Mouse (Mus musculus): ENCODE results near the gene Unc93b1. TPM values are rescaled to one million over a fixed set of nuclear protein-coding genes. Genes with fewer than 3 reads are reported as not detected.
"Not testable (repeated sequence)": the region's sequence is repeated elsewhere in the genome, so short reads cannot be mapped to it uniquely, and the experiment has no call there.

The Unc93b1 gene
- polyA plus RNA-seq, 1 experiment from 2014 or later = 12.4 TPM

DNA sequence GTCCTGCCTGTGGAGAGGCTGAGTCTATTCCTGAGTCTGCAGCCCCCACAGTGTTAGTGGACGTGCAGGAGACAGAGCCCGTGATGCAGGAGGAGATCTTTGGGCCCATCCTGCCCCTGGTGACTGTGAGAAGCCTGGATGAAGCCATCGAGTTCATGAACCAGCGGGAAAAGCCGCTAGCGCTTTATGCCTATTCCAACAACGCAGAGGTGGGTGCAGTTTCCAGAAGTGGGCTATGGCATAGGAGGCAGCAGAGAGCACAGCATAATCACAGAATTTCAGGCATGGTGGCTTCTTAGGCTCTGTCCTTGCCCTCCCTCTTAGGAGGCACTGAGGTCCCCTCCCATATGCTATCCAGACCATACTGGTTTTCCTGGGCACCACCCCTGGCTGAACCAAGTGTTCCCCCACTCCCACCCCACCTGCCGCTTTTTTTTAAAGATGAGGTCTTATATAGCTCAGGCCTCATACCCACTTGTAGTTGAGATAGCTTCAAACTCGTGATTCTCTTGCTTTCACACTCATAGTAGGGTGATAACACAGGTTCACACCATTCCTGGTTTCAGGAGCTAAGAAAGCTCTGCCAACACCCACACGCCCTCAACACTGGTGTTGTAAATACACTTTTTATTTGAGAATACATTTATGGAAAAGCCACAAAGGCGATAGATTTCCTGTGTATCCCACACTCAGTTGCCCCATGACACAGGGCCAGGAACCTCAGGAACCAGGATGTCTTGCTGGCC lies 31.5 kb downstream of the Unc93b1 start:
- H3K4me2 ChIP-seq = no peak overlapping the region
- WGBS = 62% methylated on average over 11 of the region's 11 CpGs
- H3K36me3 ChIP-seq = no peaks in the 10 kb centered on the region
- H3K9me3 ChIP-seq = no peaks in the 10 kb centered on the region
- H3K27ac ChIP-seq (replicated peaks) = no peak overlapping the region
- no peak for ATAC-seq (ENCODE audit: extremely low read depth, insufficient number of reproducible peaks, low FRiP score, low TSS enrichment)
- H3K9ac ChIP-seq = no peak overlapping the region
- H3K4me1 ChIP-seq = peaks cover 23% of the 10 kb centered on the region
- no peak overlapping the region for H3K4me3 ChIP-seq
- peaks cover 17% of the 10 kb centered on the region for H3K27me3 ChIP-seq (replicated peaks)

DNA sequence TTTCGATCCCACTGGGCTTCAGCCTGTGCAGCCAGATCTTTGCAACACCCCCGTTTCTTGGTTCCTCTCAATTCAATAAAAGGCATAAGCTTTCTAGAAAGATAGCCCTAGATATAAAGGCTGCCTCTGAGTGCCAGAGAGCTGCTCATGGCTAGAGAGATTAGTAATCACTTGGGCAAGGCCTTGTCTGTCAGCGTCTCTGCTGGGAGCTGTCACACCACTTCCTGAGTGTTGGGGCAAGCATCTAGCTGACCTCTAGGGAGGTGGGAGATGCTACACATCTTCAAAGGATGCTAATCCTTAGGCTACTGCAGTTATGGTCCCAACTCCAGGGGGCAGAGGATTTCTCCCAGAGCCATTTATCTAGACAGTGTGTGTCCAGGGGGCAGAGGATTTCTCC lies 32.3 kb downstream of the Unc93b1 start:
- H3K9me3 ChIP-seq = no peaks in the 10 kb centered on the region
- WGBS = 34% methylated on average over 3 of the region's 3 CpGs
- no peak overlapping the region for H3K9ac ChIP-seq
- H3K4me1 ChIP-seq = peaks cover 23% of the 10 kb centered on the region
- no peak overlapping the region for H3K4me2 ChIP-seq
- no peaks in the 10 kb centered on the region for H3K36me3 ChIP-seq
- no peak for ATAC-seq (ENCODE audit: extremely low read depth, insufficient number of reproducible peaks, low FRiP score, low TSS enrichment)
- peaks cover 17% of the 10 kb centered on the region for H3K27me3 ChIP-seq (replicated peaks)
- no peak overlapping the region for H3K27ac ChIP-seq (replicated peaks)
- no peak overlapping the region for H3K4me3 ChIP-seq

- peaks cover 25% of the 10 kb centered on the region for H3K27me3 ChIP-seq (replicated peaks)
- no peak for ATAC-seq (ENCODE audit: extremely low read depth, insufficient number of reproducible peaks, low FRiP score, low TSS enrichment)
- no peaks in the 10 kb centered on the region for H3K36me3 ChIP-seq
- no peak within 1 kb of the TSS for H3K4me3 ChIP-seq
- peaks cover 15% of the 10 kb centered on the region for H3K4me1 ChIP-seq
- H3K4me2 ChIP-seq = no peak within 1 kb of the TSS
- H3K9ac ChIP-seq = no peak within 1 kb of the TSS
- H3K27ac ChIP-seq (replicated peaks) = no peak within 1 kb of the TSS
- no peaks in the 10 kb centered on the region for H3K9me3 ChIP-seq
- 42% methylated on average over 9 of the region's 9 CpGs for WGBS
These were observed 37.2 kb downstream of the Unc93b1 start, which contains the start of gene Aldh3b2 for GRCm38 (mm10) chr19:3972229-3972628. TSS of gene Aldh3b2 (plus strand) at chr19:3972328.

DNA sequence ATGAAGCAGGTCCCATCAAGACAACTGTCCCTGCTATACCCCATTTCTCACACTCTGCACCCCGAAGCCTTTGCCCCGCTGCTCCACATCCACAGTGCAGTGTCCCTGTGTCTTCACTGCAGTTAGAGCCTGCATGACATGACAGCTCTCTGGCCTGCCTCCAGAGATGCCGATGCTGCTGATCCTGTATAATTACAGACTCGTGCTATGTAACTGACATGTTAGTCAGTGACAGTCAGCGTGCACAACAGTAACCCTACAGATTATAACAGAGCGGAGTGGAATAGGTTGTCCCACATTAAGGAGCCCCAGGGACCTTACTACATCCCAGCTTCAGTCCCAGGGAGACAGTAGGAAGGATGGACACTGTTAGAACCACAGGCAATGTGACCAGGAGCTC lies 39.6 kb downstream of the Unc93b1 start:
- not testable (repeated sequence) for H3K9ac ChIP-seq; H3K4me2 ChIP-seq; H3K4me1 ChIP-seq; H3K27ac ChIP-seq (replicated peaks); H3K4me3 ChIP-seq; ATAC-seq (ENCODE audit: extremely low read depth, insufficient number of reproducible peaks, low FRiP score, low TSS enrichment); H3K36me3 ChIP-seq; H3K9me3 ChIP-seq
- peaks cover 17% of the 10 kb centered on the region for H3K27me3 ChIP-seq (replicated peaks)
- 67% methylated on average over 6 of the region's 6 CpGs for WGBS

DNA sequence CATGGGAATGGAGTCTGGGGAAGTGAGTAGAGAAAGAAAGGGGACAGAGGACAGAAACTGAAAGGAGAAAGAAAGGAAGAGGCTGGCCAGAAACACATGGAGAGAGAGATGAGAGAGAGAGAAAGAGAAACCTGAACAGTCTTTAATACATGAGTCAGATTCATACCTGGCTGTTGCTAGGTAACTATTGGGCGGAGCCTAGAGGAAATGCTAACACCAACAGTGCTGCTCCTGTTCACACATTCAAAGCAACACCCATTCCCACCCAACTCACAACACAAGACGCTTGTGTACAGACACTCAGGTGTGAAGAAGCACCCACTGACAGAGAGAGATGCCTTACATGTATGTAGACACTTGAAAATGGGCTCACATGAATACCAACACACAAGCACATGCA lies 40.9 kb downstream of the Unc93b1 start:
- WGBS = 55% methylated on average over 2 of the region's 2 CpGs
- H3K4me3 ChIP-seq = no peak overlapping the region
- H3K9me3 ChIP-seq = no peaks in the 10 kb centered on the region
- H3K4me2 ChIP-seq = no peak overlapping the region
- H3K9ac ChIP-seq = no peak overlapping the region
- ATAC-seq (ENCODE audit: extremely low read depth, insufficient number of reproducible peaks, low FRiP score, low TSS enrichment) = no peak
- no peaks in the 10 kb centered on the region for H3K36me3 ChIP-seq
- H3K4me1 ChIP-seq = 0 out of 2 replicates have a peak, but pooled peaks cover 2% of the 10 kb centered on the region
- H3K27me3 ChIP-seq (replicated peaks) = peaks cover 9% of the 10 kb centered on the region
- no peak overlapping the region for H3K27ac ChIP-seq (replicated peaks)

DNA sequence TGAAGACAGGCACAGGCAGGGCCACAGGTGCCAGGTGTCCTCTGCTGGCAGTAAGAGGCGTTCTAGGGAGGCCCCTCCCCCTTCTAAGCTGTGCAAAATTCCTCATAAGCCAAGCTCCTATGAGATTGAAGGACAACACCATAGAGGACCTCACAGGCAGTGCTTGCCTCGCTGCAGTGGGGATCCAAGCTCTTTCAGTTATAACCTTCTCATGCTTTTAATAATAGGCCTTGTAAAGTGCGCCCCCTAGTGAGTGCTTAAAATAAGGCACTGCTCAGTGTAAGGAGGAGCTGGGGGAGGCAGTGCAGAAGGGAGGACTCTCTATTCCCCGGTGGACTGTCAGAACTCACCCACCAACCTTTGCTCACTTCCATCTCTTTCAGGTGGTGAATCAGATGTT lies 45.3 kb downstream of the Unc93b1 start:
- WGBS = 12% methylated on average over 4 of the region's 4 CpGs
- H3K36me3 ChIP-seq = no peaks in the 10 kb centered on the region
- H3K27ac ChIP-seq (replicated peaks) = no peak overlapping the region
- H3K4me1 ChIP-seq = peaks cover 18% of the 10 kb centered on the region
- no peaks in the 10 kb centered on the region for H3K9me3 ChIP-seq
- H3K9ac ChIP-seq = no peak overlapping the region
- H3K27me3 ChIP-seq (replicated peaks) = peaks cover 11% of the 10 kb centered on the region
- ATAC-seq (ENCODE audit: extremely low read depth, insufficient number of reproducible peaks, low FRiP score, low TSS enrichment) = no peak
- no peak overlapping the region for H3K4me2 ChIP-seq
- H3K4me3 ChIP-seq = no peak overlapping the region

GRCm38 (mm10) chr19:3980917-3981316 lies 45.9 kb downstream of the Unc93b1 start:
- peaks cover 25% of the 10 kb centered on the region for H3K4me1 ChIP-seq
- no peaks in the 10 kb centered on the region for H3K9me3 ChIP-seq
- ATAC-seq (ENCODE audit: extremely low read depth, insufficient number of reproducible peaks, low FRiP score, low TSS enrichment) = no peak
- no peak overlapping the region for H3K9ac ChIP-seq
- H3K27me3 ChIP-seq (replicated peaks) = peaks cover 7% of the 10 kb centered on the region
- no peak overlapping the region for H3K4me2 ChIP-seq
- no peak overlapping the region for H3K27ac ChIP-seq (replicated peaks)
- H3K4me3 ChIP-seq = no peak overlapping the region
- H3K36me3 ChIP-seq = no peaks in the 10 kb centered on the region
- 63% methylated on average over 9 of the region's 9 CpGs for WGBS

DNA sequence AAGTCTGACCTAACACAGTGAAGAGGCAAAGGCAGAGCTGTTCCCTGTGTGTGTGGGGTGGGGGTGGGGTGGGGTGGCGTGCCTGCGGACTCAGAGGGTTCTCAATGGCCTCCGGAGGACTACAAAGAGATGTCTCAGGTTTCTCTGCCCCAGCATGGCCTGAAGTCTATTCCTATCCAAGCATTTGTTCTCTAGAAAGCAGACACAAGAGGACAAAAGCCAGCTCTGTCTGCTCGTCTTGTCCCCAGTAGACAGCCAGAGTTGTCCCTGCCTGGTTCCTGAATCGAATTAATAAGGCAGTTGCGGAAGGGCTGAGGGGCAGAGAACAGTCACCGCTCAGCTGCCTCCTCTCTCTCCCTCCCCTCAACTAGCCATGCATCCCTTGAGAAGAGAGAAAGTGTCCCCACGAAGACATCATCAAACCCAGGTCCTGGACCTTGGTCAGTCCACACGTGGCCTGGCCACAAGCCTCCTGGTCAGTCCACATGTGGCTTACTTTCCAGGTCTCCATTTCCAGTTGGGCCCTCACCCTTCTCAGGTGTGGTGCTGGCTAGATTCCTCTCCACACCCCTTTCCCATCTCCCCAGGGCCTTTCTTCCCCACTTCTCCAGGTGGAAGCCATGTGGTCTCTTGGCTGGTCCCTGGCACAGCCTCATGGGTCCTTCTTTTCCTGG lies 48.7 kb downstream of the Unc93b1 start:
- peaks cover 1% of the 10 kb centered on the region; the same call in 1 of the 2 replicates for H3K36me3 ChIP-seq
- no peak overlapping the region for H3K9ac ChIP-seq
- no peak overlapping the region for H3K4me2 ChIP-seq
- H3K27ac ChIP-seq (replicated peaks) = no peak overlapping the region
- H3K4me1 ChIP-seq = peaks cover 42% of the 10 kb centered on the region
- ATAC-seq (ENCODE audit: extremely low read depth, insufficient number of reproducible peaks, low FRiP score, low TSS enrichment) = no peak
- no peak overlapping the region for H3K4me3 ChIP-seq
- no peaks in the 10 kb centered on the region for H3K9me3 ChIP-seq
- 44% methylated on average over 9 of the region's 9 CpGs for WGBS
- H3K27me3 ChIP-seq (replicated peaks) = peaks cover 7% of the 10 kb centered on the region

DNA sequence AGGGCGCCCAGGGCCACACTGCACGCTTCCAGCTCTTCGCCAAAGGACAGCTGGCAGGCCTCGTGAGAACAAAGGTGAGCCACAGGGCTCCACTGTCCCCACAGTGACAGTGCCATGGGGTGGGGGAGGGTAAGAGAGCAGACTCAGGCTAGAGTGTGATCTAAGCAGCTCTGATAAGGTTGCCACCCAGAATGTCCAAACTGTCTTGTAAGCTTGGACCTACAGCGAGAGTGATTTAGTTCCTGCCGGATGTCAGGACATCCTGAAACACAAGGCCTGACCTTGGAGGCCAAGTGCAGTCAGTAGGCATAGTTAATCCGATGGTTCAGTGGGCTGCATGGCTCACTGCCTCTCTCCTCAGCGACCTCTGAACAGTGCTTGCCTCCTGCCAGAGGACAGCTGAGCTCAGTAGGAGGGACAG lies 50.3 kb downstream of the Unc93b1 start:
- ATAC-seq (ENCODE audit: extremely low read depth, insufficient number of reproducible peaks, low FRiP score, low TSS enrichment) = 0 out of 2 replicates have a peak, but pooled peaks have one; percentile 8
- WGBS = 26% methylated on average over 8 of the region's 8 CpGs
- H3K4me3 ChIP-seq = no peak overlapping the region
- peaks cover 40% of the 10 kb centered on the region for H3K4me1 ChIP-seq
- peaks cover 4% of the 10 kb centered on the region; the same call in 1 of the 2 replicates for H3K36me3 ChIP-seq
- no peak overlapping the region for H3K4me2 ChIP-seq
- peak overlapping the region; percentile 60 for H3K27ac ChIP-seq (replicated peaks)
- H3K9ac ChIP-seq = peak overlapping the region; percentile 3; the same call in 1 of the 2 replicates
- 0 out of 2 replicates have a peak, but pooled peaks cover 3% of the 10 kb centered on the region for H3K9me3 ChIP-seq
- H3K27me3 ChIP-seq (replicated peaks) = peaks cover 7% of the 10 kb centered on the region; the same call in 1 of the 2 replicates

GRCm38 (mm10) chr19:3986334-3986733 lies 51.3 kb downstream of the Unc93b1 start, which contains the start of gene Acy3:
TSS of gene Acy3 (plus strand) at chr19:3986570.
- peak within 1 kb of the TSS; percentile 53 for H3K4me2 ChIP-seq
- 0 out of 2 replicates have a peak, but pooled peaks cover 1% of the 10 kb centered on the region for H3K27me3 ChIP-seq (replicated peaks)
- 7% methylated on average over 8 of the region's 8 CpGs for WGBS
- peak within 1 kb of the TSS; percentile 60 for H3K27ac ChIP-seq (replicated peaks)
- peak within 1 kb of the TSS; percentile 14; the same call in 1 of the 2 replicates for H3K4me3 ChIP-seq
- H3K9me3 ChIP-seq = 0 out of 2 replicates have a peak, but pooled peaks cover 3% of the 10 kb centered on the region
- ATAC-seq (ENCODE audit: extremely low read depth, insufficient number of reproducible peaks, low FRiP score, low TSS enrichment) = peak; percentile 50; the same call in 1 of the 2 replicates
- peak within 1 kb of the TSS; percentile 74 for H3K9ac ChIP-seq
- peaks cover 4% of the 10 kb centered on the region; the same call in 1 of the 2 replicates for H3K36me3 ChIP-seq
- H3K4me1 ChIP-seq = peaks cover 40% of the 10 kb centered on the region

DNA sequence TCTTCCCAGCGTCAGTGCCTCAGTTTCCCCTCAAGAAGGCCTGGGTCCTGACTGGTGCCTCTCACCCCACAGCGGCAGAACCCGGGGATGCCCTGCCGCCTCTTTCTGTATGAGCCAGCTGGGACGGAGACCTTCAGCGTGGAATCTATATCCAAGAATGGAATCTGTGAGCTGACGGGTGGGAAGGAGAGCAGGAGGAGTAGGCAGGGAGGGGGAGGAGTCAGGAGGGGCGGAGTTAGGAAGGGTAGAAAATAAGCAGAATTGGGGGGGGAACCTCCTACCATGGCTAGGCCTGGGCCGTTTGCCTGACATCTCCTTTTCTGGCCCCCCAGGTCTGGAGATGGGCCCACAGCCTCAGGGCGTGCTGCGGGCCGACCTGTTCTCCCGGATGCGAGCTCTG lies 53.1 kb downstream of the Unc93b1 start:
- H3K4me2 ChIP-seq = no peak overlapping the region
- no peaks in the 10 kb centered on the region for H3K27me3 ChIP-seq (replicated peaks)
- ATAC-seq (ENCODE audit: extremely low read depth, insufficient number of reproducible peaks, low FRiP score, low TSS enrichment) = no peak
- H3K27ac ChIP-seq (replicated peaks) = no peak overlapping the region
- H3K36me3 ChIP-seq = peaks cover 4% of the 10 kb centered on the region; the same call in 1 of the 2 replicates
- H3K4me3 ChIP-seq = no peak overlapping the region
- H3K9me3 ChIP-seq = 0 out of 2 replicates have a peak, but pooled peaks cover 3% of the 10 kb centered on the region
- no peak overlapping the region for H3K9ac ChIP-seq
- peaks cover 37% of the 10 kb centered on the region for H3K4me1 ChIP-seq
- 80% methylated on average over 14 of the region's 14 CpGs for WGBS

Measured in heart, embryonic 13.5 days (tissue).